Mouse (Mus musculus) myocyte (in vitro differentiated cells): ENCODE results near the gene Rhobtb3. TPM values are rescaled to one million over a fixed set of nuclear protein-coding genes. Genes with fewer than 3 reads are reported as not detected.

Experiments used
- H3K27me3 ChIP-seq: one replicate; pipeline ENCODE4 v1.6.1; 2011; ENCODE audit not compliant: control insufficient read depth, insufficient read depth, insufficient read length
- H3K36me3 ChIP-seq: one replicate; pipeline ENCODE4 v1.6.1; 2011; ENCODE audit not compliant: control insufficient read depth, insufficient read depth
- H3K4me2 ChIP-seq: one replicate; pipeline ENCODE4 v1.6.1; 2011; ENCODE audit warnings: low read depth, control low read depth
- H3K4me3 ChIP-seq: one replicate; pipeline ENCODE4 v1.5.1; 2011; ENCODE audit warnings: mild to moderate bottlenecking, control low read depth, moderate library complexity
- H3K79me2 ChIP-seq: one replicate; pipeline ENCODE4 v1.6.1; 2011; ENCODE audit not compliant: control insufficient read depth, insufficient read depth
- H3ac ChIP-seq: one replicate; pipeline ENCODE4 v1.6.1; 2011; ENCODE audit not compliant: control insufficient read depth, insufficient read length
- CEBPB ChIP-seq: IDR thresholded peaks from 2 replicates; pipeline ENCODE4 v1.6.1; 2011; ENCODE audit warnings: mild to moderate bottlenecking, moderate library complexity; ENCODE audit not compliant: poor library complexity, insufficient read depth, severe bottlenecking
- E2F4 ChIP-seq: IDR thresholded peaks from one replicate; pipeline ENCODE4 v1.6.1; 2011; ENCODE audit warnings: mild to moderate bottlenecking, control low read depth, moderate library complexity; ENCODE audit not compliant: insufficient read depth
- MAX ChIP-seq: IDR thresholded peaks from one replicate; pipeline ENCODE4 v1.6.1; 2011; ENCODE audit warnings: low read depth, mild to moderate bottlenecking, control low read depth
- MYOD1 ChIP-seq, 3 experiments: IDR thresholded peaks; one replicate each; pipeline ENCODE4 v1.6.1; 2011; ENCODE audit warnings: control low read depth in 2 of 3, low read depth in 2 of 3, mild to moderate bottlenecking in 2 of 3, moderate library complexity in 1 of 3; ENCODE audit not compliant: insufficient read length in 2 of 3, control insufficient read depth in 1 of 3
- MYOG ChIP-seq, 3 experiments: IDR thresholded peaks; one replicate each; pipeline ENCODE4 v1.6.1; 2011; ENCODE audit warnings: control low read depth in 2 of 3, low read depth in 2 of 3, mild to moderate bottlenecking in 2 of 3; ENCODE audit not compliant: insufficient read length in 2 of 3, control insufficient read depth in 1 of 3, insufficient read depth in 1 of 3
- POLR2A ChIP-seq: IDR thresholded peaks from one replicate; pipeline ENCODE4 v1.6.1; 2011; ENCODE audit warnings: low read depth, mild to moderate bottlenecking, control low read depth, moderate library complexity; ENCODE audit not compliant: insufficient read length
- POLR2AphosphoS2 ChIP-seq: IDR thresholded peaks from one replicate; pipeline ENCODE4 v1.6.1; 2011; ENCODE audit warnings: low read depth, control low read depth; ENCODE audit not compliant: insufficient read length
- REST ChIP-seq: IDR thresholded peaks from one replicate; pipeline ENCODE4 v1.6.1; 2011; ENCODE audit warnings: mild to moderate bottlenecking, control low read depth, moderate library complexity; ENCODE audit not compliant: insufficient read depth, insufficient read length
- SRF ChIP-seq: IDR thresholded peaks from one replicate; pipeline ENCODE4 v1.6.1; 2011; ENCODE audit warnings: low read depth; ENCODE audit not compliant: control insufficient read depth, insufficient read length
- TCF12 ChIP-seq: IDR thresholded peaks from one replicate; pipeline ENCODE4 v1.6.1; 2011; ENCODE audit warnings: mild to moderate bottlenecking, control low read depth; ENCODE audit not compliant: poor library complexity, insufficient read depth, severe bottlenecking
- TCF3 ChIP-seq: IDR thresholded peaks from one replicate; pipeline ENCODE4 v1.6.1; 2011; ENCODE audit warnings: low read depth, control low read depth; ENCODE audit not compliant: insufficient read length
- USF1 ChIP-seq: IDR thresholded peaks from one replicate; pipeline ENCODE4 v1.6.1; 2011; ENCODE audit warnings: low read depth, mild to moderate bottlenecking, control low read depth, moderate library complexity
- polyA plus RNA-seq: library from polyadenylated mRNA; unstranded; fragments of >200 nt; fragmentation: generic; extraction: Trizol; gene quantifications from one replicate; pipeline ENCODE4 v1.2.1, GENCODE M21; 2012; ENCODE audit warnings: missing spikeins

Rhobtb3 gene
- polyA plus RNA-seq, 1 experiment: 5.7 TPM

GRCm38 (mm10) chr13:75844833-75845518 lies 98.7 kb downstream of the Rhobtb3 start:
- TF ChIP-seq TCF12 (no peak), MAX (no peak), MYOG (IDR thresholded peaks at IDR 0.05; ENCODE audit: control insufficient read depth in 1 of 3, insufficient read depth in 1 of 3, insufficient read length in 2 of 3, low read depth in 2 of 3) (no peak), MYOD1 (IDR thresholded peaks at IDR 0.05; ENCODE audit: control insufficient read depth in 1 of 3, insufficient read length in 2 of 3, low read depth in 2 of 3) (no peak), USF1 (no peak), TCF3 (no peak), REST (no peak), CEBPB (no peak), POLR2A (no peak), SRF (no peak), E2F4 (no peak), POLR2AphosphoS2 (no peak)
- no peak overlapping the region for H3K4me2 ChIP-seq
- no peak overlapping the region for H3K4me3 ChIP-seq
- H3ac ChIP-seq: no peak overlapping the region
- peaks cover 4% of the 10 kb centered on the region for H3K36me3 ChIP-seq
- no peaks in the 10 kb centered on the region for H3K27me3 ChIP-seq
- peaks cover 20% of the 10 kb centered on the region for H3K79me2 ChIP-seq

- Histone ChIP-seq H3K36me3 (peaks cover 4% of the 10 kb centered on the region), H3K4me2 (no peak overlapping the region), H3K4me3 (no peak overlapping the region), H3ac (no peak overlapping the region), H3K27me3 (no peaks in the 10 kb centered on the region), H3K79me2 (peaks cover 20% of the 10 kb centered on the region)
- TF ChIP-seq POLR2AphosphoS2 (no peak), POLR2A (no peak), TCF12 (no peak), REST (no peak), SRF (no peak), CEBPB (no peak), MAX (no peak), USF1 (no peak), E2F4 (no peak), TCF3 (no peak), MYOG (IDR thresholded peaks at IDR 0.05; ENCODE audit: control insufficient read depth in 1 of 3, insufficient read depth in 1 of 3, insufficient read length in 2 of 3, low read depth in 2 of 3) (no peak), MYOD1 (IDR thresholded peaks at IDR 0.05; ENCODE audit: control insufficient read depth in 1 of 3, insufficient read length in 2 of 3, low read depth in 2 of 3) (no peak)
Measured at GRCm38 (mm10) chr13:75843993-75844683, 99.6 kb downstream of the Rhobtb3 start.

GRCm38 (mm10) chr13:75843331-75843730 lies 100.4 kb downstream of the Rhobtb3 start:
- no peaks in the 10 kb centered on the region for H3K27me3 ChIP-seq
- H3K4me3 ChIP-seq: no peak overlapping the region
- H3K79me2 ChIP-seq: peaks cover 20% of the 10 kb centered on the region
- TF ChIP-seq TCF12 (no peak), POLR2AphosphoS2 (no peak), MAX (no peak), USF1 (no peak), REST (no peak), E2F4 (no peak), TCF3 (no peak), POLR2A (no peak), MYOD1 (IDR thresholded peaks at IDR 0.05; ENCODE audit: control insufficient read depth in 1 of 3, insufficient read length in 2 of 3, low read depth in 2 of 3) (no peak), CEBPB (no peak), SRF (no peak), MYOG (IDR thresholded peaks at IDR 0.05; ENCODE audit: control insufficient read depth in 1 of 3, insufficient read depth in 1 of 3, insufficient read length in 2 of 3, low read depth in 2 of 3) (no peak)
- peaks cover 4% of the 10 kb centered on the region for H3K36me3 ChIP-seq
- no peak overlapping the region for H3ac ChIP-seq
- no peak overlapping the region for H3K4me2 ChIP-seq

GRCm38 (mm10) chr13:75841950-75842349 lies 101.8 kb downstream of the Rhobtb3 start:
- Histone ChIP-seq H3ac (no peak overlapping the region), H3K36me3 (no peaks in the 10 kb centered on the region), H3K27me3 (no peaks in the 10 kb centered on the region), H3K79me2 (peaks cover 20% of the 10 kb centered on the region), H3K4me2 (peak overlapping the region; percentile 55), H3K4me3 (no peak overlapping the region)
- TF ChIP-seq POLR2A: no peak
- no peak for TF ChIP-seq CEBPB
- TF ChIP-seq REST: no peak
- no peak for TF ChIP-seq MYOD1 (IDR thresholded peaks at IDR 0.05; ENCODE audit: control insufficient read depth in 1 of 3, insufficient read length in 2 of 3, low read depth in 2 of 3)
- no peak for TF ChIP-seq TCF12
- no peak for TF ChIP-seq USF1
- TF ChIP-seq POLR2AphosphoS2: no peak
- TF ChIP-seq MAX: no peak
- no peak for TF ChIP-seq SRF
- no peak for TF ChIP-seq TCF3
- TF ChIP-seq E2F4: no peak
- TF ChIP-seq MYOG (IDR thresholded peaks at IDR 0.05; ENCODE audit: control insufficient read depth in 1 of 3, insufficient read depth in 1 of 3, insufficient read length in 2 of 3, low read depth in 2 of 3): no peak
